Mouse (Mus musculus): Measurements from ENCODE around the gene 4933427D14Rik. TPM values are rescaled to one million over a fixed set of nuclear protein-coding genes. Genes with fewer than 3 reads are reported as not detected.
A peak's percentile ranks its signal among the peaks of the same experiment; 100 is the strongest.

4933427D14Rik gene
- polyA plus RNA-seq, 1 experiment = 19.4 TPM

DNA sequence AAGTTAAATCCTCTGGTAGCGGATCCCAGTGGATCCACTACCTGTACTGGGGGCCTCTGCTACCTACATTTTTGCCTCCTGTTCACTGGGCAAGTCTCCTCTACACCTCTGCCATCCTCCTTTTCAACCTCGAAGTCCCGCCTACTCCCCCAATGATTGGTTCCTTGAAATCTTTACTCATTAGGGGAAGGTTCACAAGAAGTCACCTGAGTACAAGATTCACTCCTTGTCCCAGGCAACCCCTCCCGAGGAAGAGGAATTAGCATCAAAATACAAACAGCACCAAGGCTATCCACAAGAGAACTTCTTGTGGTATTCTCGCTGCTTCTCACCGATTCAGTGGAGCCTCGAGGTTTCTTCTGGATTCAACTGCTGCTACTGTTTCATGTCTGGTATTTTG is 24.8 kb upstream of the 4933427D14Rik start:
- 94% methylated on average over 7 of the region's 7 CpGs for WGBS

DNA sequence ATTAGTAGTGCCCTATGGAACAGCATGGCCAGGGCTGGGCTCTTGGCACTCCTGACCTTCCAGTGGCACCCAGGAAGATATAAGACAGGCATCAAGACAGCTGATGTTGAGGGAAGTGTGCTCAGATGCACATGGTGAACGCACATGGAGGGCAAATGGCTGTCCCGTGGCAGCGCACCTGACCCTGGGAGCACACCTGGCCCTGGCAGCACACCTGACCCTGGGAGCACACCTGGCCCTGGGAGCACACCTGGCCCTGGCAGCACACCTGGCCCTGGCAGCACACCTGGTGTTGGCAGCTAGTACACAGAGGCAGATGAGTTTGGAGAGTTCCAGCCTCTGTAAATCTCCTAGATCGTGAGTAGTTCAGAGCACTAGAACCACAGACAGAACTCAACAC is 21.3 kb upstream of the 4933427D14Rik start:
- Histone ChIP-seq H3K4me1 (ENCODE audit: control insufficient read depth, insufficient read depth, low read length) (peaks cover 8% of the 10 kb centered on the region), H3K27ac (ENCODE audit: insufficient read depth, low read length) (no peak overlapping the region), H3K27me3 (ENCODE audit: control insufficient read depth, insufficient read depth, low read length) (no peaks in the 10 kb centered on the region), H3K4me3 (replicated peaks; ENCODE audit: insufficient read depth, low read depth, low read length) (no peak overlapping the region)
- DNase-seq = no peak
- 90% methylated on average over 4 of the region's 4 CpGs for WGBS
- TF ChIP-seq CTCF (IDR thresholded peaks at IDR 0.05; ENCODE audit: borderline replicate concordance, insufficient read depth, low read depth, low read length) (no peak), POLR2A (IDR thresholded peaks at IDR 0.05; ENCODE audit: borderline replicate concordance, insufficient read depth, low read length) (no peak)

More for the DNA sequence above, 24.8 kb upstream of the 4933427D14Rik start:
- no peaks in the 10 kb centered on the region for H3K4me1 ChIP-seq (ENCODE audit: control insufficient read depth, insufficient read depth, low read length)
- H3K4me3 ChIP-seq (replicated peaks; ENCODE audit: insufficient read depth, low read depth, low read length) = no peak overlapping the region
- H3K27me3 ChIP-seq (ENCODE audit: control insufficient read depth, insufficient read depth, low read length) = no peaks in the 10 kb centered on the region
- DNase-seq = no peak
- TF ChIP-seq CTCF (IDR thresholded peaks at IDR 0.05; ENCODE audit: borderline replicate concordance, insufficient read depth, low read depth, low read length) = no peak
- no peak for TF ChIP-seq POLR2A (IDR thresholded peaks at IDR 0.05; ENCODE audit: borderline replicate concordance, insufficient read depth, low read length)
- no peak overlapping the region for H3K27ac ChIP-seq (ENCODE audit: insufficient read depth, low read length)

DNA sequence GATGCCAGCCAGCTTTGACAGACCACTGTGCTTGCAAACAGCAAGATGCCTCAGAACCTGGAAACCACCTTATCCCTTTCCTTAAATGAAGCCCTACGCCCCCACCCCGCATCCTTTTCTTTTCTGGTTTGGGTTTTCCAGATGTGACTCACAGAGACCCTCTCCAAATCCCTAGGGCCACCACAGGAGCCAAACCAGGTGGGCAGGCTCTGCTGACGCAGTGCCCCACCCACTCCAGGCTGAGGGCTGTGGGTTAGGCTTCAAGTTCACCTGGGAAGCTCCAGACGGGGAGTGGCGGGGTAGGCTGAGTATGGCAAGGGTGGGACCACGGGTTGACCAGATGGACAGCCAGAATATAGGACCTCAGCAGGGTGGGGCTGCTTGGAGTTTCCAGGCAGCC is 19.6 kb upstream of the 4933427D14Rik start:
- Histone ChIP-seq H3K27ac (ENCODE audit: insufficient read depth, low read length) (no peak overlapping the region), H3K27me3 (ENCODE audit: control insufficient read depth, insufficient read depth, low read length) (no peaks in the 10 kb centered on the region), H3K4me3 (replicated peaks; ENCODE audit: insufficient read depth, low read depth, low read length) (no peak overlapping the region), H3K4me1 (ENCODE audit: control insufficient read depth, insufficient read depth, low read length) (peaks cover 8% of the 10 kb centered on the region)
- DNase-seq = no peak
- WGBS = 79% methylated on average over 6 of the region's 6 CpGs
- TF ChIP-seq CTCF (IDR thresholded peaks at IDR 0.05; ENCODE audit: borderline replicate concordance, insufficient read depth, low read depth, low read length) (no peak), POLR2A (IDR thresholded peaks at IDR 0.05; ENCODE audit: borderline replicate concordance, insufficient read depth, low read length) (no peak)

DNA sequence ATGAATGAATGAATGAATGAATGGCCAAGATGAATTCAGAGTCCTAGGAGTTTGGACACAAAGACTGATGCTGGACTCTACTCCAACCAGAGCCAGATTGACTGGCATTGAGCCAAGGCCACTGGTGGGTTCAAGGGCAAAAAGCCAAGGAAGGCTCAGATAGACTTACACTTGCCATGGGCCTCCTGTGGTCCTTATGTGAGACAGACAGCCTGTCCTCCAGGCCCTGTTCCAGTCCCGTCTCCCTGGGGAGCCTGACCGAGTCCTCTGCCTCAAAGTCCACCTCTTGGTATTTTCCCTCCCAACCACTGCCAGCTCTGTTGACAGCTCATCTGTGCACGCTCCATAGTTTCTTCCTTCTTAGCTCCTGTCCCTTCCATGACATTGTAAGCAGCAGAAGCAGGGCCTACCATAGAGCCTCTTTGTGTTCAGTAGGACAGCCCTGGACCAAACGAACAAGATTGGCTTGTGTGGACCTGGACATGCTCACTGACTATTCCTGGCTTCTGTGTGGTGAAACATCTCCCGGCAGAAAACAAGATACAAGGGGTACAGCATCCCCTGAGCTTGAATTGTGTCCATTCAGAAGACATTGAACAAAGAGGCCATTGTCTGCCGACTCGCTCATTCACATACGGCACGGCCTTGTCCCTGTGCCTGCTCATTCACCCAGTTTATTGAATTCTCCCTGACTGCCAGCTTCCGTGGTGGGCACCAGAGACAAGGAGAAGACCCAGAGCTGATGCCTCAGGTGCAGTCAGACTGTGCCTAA is 18.9 kb upstream of the 4933427D14Rik start:
- DNase-seq = peak; percentile 60 to 76
- WGBS = 31% methylated on average over 10 of the region's 10 CpGs
- TF ChIP-seq POLR2A (IDR thresholded peaks at IDR 0.05; ENCODE audit: borderline replicate concordance, insufficient read depth, low read length) (no peak), CTCF (IDR thresholded peaks at IDR 0.05; ENCODE audit: borderline replicate concordance, insufficient read depth, low read depth, low read length) (no peak)
- H3K27ac ChIP-seq (ENCODE audit: insufficient read depth, low read length) = no peak overlapping the region
- peaks cover 8% of the 10 kb centered on the region for H3K4me1 ChIP-seq (ENCODE audit: control insufficient read depth, insufficient read depth, low read length)
- H3K27me3 ChIP-seq (ENCODE audit: control insufficient read depth, insufficient read depth, low read length) = no peaks in the 10 kb centered on the region
- no peak overlapping the region for H3K4me3 ChIP-seq (replicated peaks; ENCODE audit: insufficient read depth, low read depth, low read length)

DNA sequence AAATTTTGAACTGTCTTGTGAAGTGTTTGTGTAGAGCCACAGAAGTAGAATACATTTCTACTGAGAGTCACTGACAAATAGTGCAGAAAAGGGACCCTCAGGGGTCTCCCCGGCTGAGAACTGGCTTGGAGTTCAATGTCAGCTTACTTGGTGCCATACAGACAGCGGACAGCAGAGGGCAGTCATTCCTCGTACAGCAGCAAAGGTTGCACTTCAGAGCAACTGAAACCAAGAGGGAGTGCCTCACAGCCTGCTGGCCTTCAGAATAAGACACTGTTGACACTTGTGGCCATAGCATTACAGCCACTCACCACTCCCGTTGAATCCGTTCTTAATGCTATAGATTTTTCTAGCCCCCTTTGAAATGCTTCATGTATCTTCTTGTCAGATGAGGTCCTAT is 17.6 kb upstream of the 4933427D14Rik start:
- TF ChIP-seq CTCF (IDR thresholded peaks at IDR 0.05; ENCODE audit: borderline replicate concordance, insufficient read depth, low read depth, low read length) (peak; percentile 94), POLR2A (IDR thresholded peaks at IDR 0.05; ENCODE audit: borderline replicate concordance, insufficient read depth, low read length) (no peak)
- DNase-seq = peak; percentile 68 to 81
- WGBS = 9% methylated on average over 5 of the region's 5 CpGs
- H3K4me3 ChIP-seq (replicated peaks; ENCODE audit: insufficient read depth, low read depth, low read length) = no peak overlapping the region
- peaks cover 8% of the 10 kb centered on the region for H3K4me1 ChIP-seq (ENCODE audit: control insufficient read depth, insufficient read depth, low read length)
- no peaks in the 10 kb centered on the region for H3K27me3 ChIP-seq (ENCODE audit: control insufficient read depth, insufficient read depth, low read length)
- no peak overlapping the region for H3K27ac ChIP-seq (ENCODE audit: insufficient read depth, low read length)

DNA sequence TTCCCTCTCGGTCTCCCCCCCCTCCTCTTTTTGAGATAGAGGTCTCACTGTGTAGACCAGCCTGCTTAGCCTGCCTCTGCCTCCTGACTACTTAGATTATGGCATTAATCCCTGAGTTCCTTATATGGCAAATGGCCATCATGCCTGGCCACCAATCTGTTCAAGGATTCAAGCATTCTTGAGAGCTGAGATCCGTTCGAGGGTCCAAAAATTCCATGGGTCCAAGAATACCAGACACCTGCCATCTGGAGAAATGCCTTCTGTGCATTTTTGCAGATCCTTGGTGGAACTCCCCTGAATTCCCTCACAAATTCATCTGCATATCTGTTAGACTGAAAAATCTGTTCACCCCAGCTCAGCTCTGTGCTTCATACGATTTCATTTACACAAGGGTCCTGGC is 16.2 kb upstream of the 4933427D14Rik start:
- H3K27ac ChIP-seq (ENCODE audit: insufficient read depth, low read length) = no peak overlapping the region
- DNase-seq = no peak

DNA sequence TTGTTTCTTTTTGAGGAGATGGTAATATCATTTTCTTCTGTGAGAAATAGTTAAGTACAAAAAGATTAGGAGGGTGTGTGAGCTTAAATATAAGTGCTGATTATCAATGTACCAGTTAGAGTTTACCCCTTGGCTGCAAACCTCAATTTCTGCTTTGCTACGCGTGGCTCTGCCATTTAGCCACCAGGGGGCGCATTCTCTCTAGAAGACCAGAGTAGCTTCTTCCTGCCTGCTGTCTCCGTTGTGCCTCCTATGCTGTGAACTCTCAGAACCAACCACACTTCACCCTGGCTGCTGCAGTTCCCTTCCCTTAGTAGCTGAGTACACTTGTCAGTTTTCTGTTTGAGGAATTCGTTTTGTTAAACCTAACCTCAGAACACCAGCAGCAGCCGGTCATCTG is 14.0 kb upstream of the 4933427D14Rik start:
- no peaks in the 10 kb centered on the region for H3K27me3 ChIP-seq (ENCODE audit: control insufficient read depth, insufficient read depth, low read length)
- peak; percentile 51 to 60 for DNase-seq
- H3K4me1 ChIP-seq (ENCODE audit: control insufficient read depth, insufficient read depth, low read length) = peaks cover 4% of the 10 kb centered on the region
- TF ChIP-seq POLR2A (IDR thresholded peaks at IDR 0.05; ENCODE audit: borderline replicate concordance, insufficient read depth, low read length) (no peak), CTCF (IDR thresholded peaks at IDR 0.05; ENCODE audit: borderline replicate concordance, insufficient read depth, low read depth, low read length) (peak; percentile 83)
- WGBS = 21% methylated on average over 6 of the region's 6 CpGs
- H3K27ac ChIP-seq (ENCODE audit: insufficient read depth, low read length) = no peak overlapping the region
- H3K4me3 ChIP-seq (replicated peaks; ENCODE audit: insufficient read depth, low read depth, low read length) = no peak overlapping the region

More for the DNA sequence above, 16.2 kb upstream of the 4933427D14Rik start:
- Histone ChIP-seq H3K27me3 (ENCODE audit: control insufficient read depth, insufficient read depth, low read length) (no peaks in the 10 kb centered on the region), H3K4me3 (replicated peaks; ENCODE audit: insufficient read depth, low read depth, low read length) (no peak overlapping the region), H3K4me1 (ENCODE audit: control insufficient read depth, insufficient read depth, low read length) (peaks cover 8% of the 10 kb centered on the region)
- 66% methylated on average over 4 of the region's 4 CpGs for WGBS
- TF ChIP-seq POLR2A (IDR thresholded peaks at IDR 0.05; ENCODE audit: borderline replicate concordance, insufficient read depth, low read length) (no peak), CTCF (IDR thresholded peaks at IDR 0.05; ENCODE audit: borderline replicate concordance, insufficient read depth, low read depth, low read length) (no peak)

DNA sequence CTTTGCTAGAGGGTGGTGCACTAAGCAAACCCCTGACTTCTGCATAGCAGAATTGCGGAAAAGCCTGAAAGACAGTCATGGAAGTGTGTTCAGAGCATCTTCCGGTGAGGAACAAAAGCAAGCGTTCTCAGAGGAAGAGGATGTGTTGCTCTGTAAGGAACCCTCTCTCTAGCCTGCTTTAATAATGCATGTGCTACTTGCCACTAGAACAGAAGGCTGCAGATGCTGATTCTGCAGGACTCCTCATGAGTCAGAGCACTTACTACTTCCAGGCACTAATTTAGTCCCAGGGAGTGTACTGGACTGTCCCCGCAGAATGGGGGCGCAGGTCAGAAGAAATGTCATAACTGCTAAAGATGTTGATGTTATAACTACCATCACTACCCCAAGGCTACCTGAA is 9.9 kb upstream of the 4933427D14Rik start:
- TF ChIP-seq POLR2A (IDR thresholded peaks at IDR 0.05; ENCODE audit: borderline replicate concordance, insufficient read depth, low read length) (no peak), CTCF (IDR thresholded peaks at IDR 0.05; ENCODE audit: borderline replicate concordance, insufficient read depth, low read depth, low read length) (no peak)
- Histone ChIP-seq H3K4me1 (ENCODE audit: control insufficient read depth, insufficient read depth, low read length) (no peaks in the 10 kb centered on the region), H3K27me3 (ENCODE audit: control insufficient read depth, insufficient read depth, low read length) (no peaks in the 10 kb centered on the region), H3K27ac (ENCODE audit: insufficient read depth, low read length) (no peak overlapping the region), H3K4me3 (replicated peaks; ENCODE audit: insufficient read depth, low read depth, low read length) (no peak overlapping the region)
- no peak for DNase-seq
- 74% methylated on average over 5 of the region's 5 CpGs for WGBS
